Mouse (Mus musculus) liver, embryonic 16.5 days (tissue): ENCODE measurements at regions not wholly inside any gene's neighbourhood (a gene's known extent, or its start where the extent isn't known, plus 50 kb on each side); places are given as distances from the start of the nearest gene placed in this dataset.

ENCODE experiments used
- ATAC-seq: fragments of 200-750 bp; cut with Nextera tagmentation; 2 replicates; pipeline ENCODE4 v1.8.0; 2017; ENCODE audit warnings: low read depth, mild to moderate bottlenecking, moderate number of reproducible peaks, moderate library complexity
- H3K27ac ChIP-seq: fragments of 300-500 bp; sonication (generic); 2 replicates; pipeline ENCODE4 v1.5.1; 2014; ENCODE audit warnings: mild to moderate bottlenecking, low read length
- H3K27me3 ChIP-seq: fragments of 300-500 bp; sonication (generic); 2 replicates; pipeline ENCODE4 v1.6.1; 2014; ENCODE audit warnings: low read depth, low read length, mixed read lengths; ENCODE audit not compliant: control insufficient read depth, insufficient read depth
- H3K36me3 ChIP-seq: fragments of 300-500 bp; sonication (generic); 2 replicates; pipeline ENCODE4 v1.6.1; 2014; ENCODE audit warnings: mild to moderate bottlenecking; ENCODE audit not compliant: control insufficient read depth, insufficient read depth
- H3K4me1 ChIP-seq: fragments of 300-500 bp; sonication (generic); 2 replicates; pipeline ENCODE4 v1.6.1; 2014; ENCODE audit warnings: low read depth, low read length, mixed read lengths; ENCODE audit not compliant: control insufficient read depth
- H3K4me2 ChIP-seq: fragments of 300-500 bp; sonication (generic); 2 replicates; pipeline ENCODE4 v1.6.1; 2014; ENCODE audit warnings: low read depth, low read length, mixed read lengths
- H3K4me3 ChIP-seq: fragments of 300-500 bp; sonication (generic); 2 replicates; pipeline ENCODE4 v1.5.1; 2014; ENCODE audit warnings: low read depth, mild to moderate bottlenecking, low read length
- H3K9ac ChIP-seq: fragments of 300-500 bp; sonication (generic); 2 replicates; pipeline ENCODE4 v1.6.1; 2014; ENCODE audit warnings: low read depth, low read length
- H3K9me3 ChIP-seq: fragments of 300-500 bp; sonication (generic); replicated peaks from 2 replicates; pipeline ENCODE4 v1.6.1; 2016; ENCODE audit warnings: low read length; ENCODE audit not compliant: control insufficient read depth
- WGBS: fragments of 180-500 bp; shearing (Covaris S2); extraction: QIAGEN DNeasy Blood & Tissue Kit; methylation state at CpG from one replicate; pipeline ENCODE4 v1.1.7; 2014; ENCODE audit not compliant: insufficient replicate concordance; 5-methylcytosine and 5-hydroxymethylcytosine counted together

DNA sequence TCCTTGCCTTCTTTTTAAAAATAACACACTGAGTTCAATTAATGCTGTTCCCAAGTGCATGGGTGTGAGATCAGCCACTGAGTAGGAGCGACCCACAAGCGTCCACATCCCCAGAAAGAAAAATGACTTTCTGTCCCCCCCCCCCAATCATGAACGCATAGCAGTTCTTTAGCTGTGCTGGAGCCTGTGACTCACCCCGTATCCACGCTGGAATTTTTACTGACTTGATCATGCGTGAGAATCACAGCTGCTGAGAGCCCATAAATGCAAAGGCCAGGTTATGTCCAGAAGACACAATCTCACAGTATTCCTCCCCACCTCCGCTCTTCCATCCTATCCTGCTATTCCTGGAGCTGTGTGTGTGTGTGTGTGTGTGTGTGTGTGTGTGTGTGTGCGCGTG lies 53.3 kb downstream of the Fos start:
- Histone ChIP-seq H3K27me3 (no peaks in the 10 kb centered on the region), H3K9me3 (no peaks in the 10 kb centered on the region), H3K4me2 (no peak overlapping the region), H3K27ac (no peak overlapping the region), H3K4me1 (no peaks in the 10 kb centered on the region), H3K9ac (no peak overlapping the region), H3K4me3 (no peak overlapping the region), H3K36me3 (no peaks in the 10 kb centered on the region)
- 80% methylated on average over 9 of the region's 9 CpGs for WGBS
- ATAC-seq, result no peak

DNA sequence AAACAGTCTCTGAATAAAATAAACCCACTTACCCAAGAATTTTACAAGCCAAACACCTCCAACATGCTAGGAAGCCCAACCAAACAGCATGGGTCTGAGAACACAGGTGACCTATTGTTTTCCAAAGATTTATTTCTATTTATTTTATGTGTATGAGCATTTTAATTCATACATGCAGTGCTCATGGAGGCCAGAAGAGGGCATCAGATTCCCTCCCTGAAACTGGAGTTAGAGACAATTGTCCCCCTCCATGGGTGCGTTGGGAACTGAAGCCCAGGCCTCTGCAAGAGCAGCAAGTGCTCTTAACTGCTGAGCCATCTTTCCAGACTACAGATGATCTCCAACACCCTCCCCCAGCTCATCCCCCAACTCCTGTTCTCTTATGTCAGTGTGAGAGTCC lies 57.9 kb downstream of the Fos start:
- no peaks in the 10 kb centered on the region for H3K4me1 ChIP-seq
- peak overlapping the region; percentile 70 for H3K27ac ChIP-seq
- no peaks in the 10 kb centered on the region for H3K27me3 ChIP-seq
- no peak for ATAC-seq
- H3K9me3 ChIP-seq, result no peaks in the 10 kb centered on the region
- no peak overlapping the region for H3K9ac ChIP-seq
- no peak overlapping the region for H3K4me2 ChIP-seq
- WGBS, result 62% methylated on average over 1 of the region's 1 CpGs
- no peaks in the 10 kb centered on the region for H3K36me3 ChIP-seq
- no peak overlapping the region for H3K4me3 ChIP-seq

GRCm38 (mm10) chr12:85532221-85532612 lies 58.5 kb downstream of the Fos start:
- Histone ChIP-seq H3K4me3 (no peak overlapping the region), H3K9ac (no peak overlapping the region), H3K9me3 (no peaks in the 10 kb centered on the region), H3K4me1 (no peaks in the 10 kb centered on the region), H3K27me3 (no peaks in the 10 kb centered on the region), H3K4me2 (0 out of 2 replicates have a peak overlapping the region, but pooled peaks have one; percentile 15), H3K27ac (peak overlapping the region; percentile 70), H3K36me3 (no peaks in the 10 kb centered on the region)
- no peak for ATAC-seq
- 61% methylated on average over 3 of the region's 3 CpGs for WGBS

GRCm38 (mm10) chr12:85532613-85533460 lies 59.1 kb downstream of the Fos start:
- no peaks in the 10 kb centered on the region for H3K27me3 ChIP-seq
- H3K4me2 ChIP-seq, result 0 out of 2 replicates have a peak overlapping the region, but pooled peaks have one; percentile 1
- no peak overlapping the region for H3K9ac ChIP-seq
- H3K27ac ChIP-seq, result peak overlapping the region; percentile 70
- peak; percentile 59 for ATAC-seq
- no peaks in the 10 kb centered on the region for H3K9me3 ChIP-seq
- no peak overlapping the region for H3K4me3 ChIP-seq
- H3K36me3 ChIP-seq, result no peaks in the 10 kb centered on the region
- no peaks in the 10 kb centered on the region for H3K4me1 ChIP-seq
- WGBS, result 19% methylated on average over 14 of the region's 14 CpGs

DNA sequence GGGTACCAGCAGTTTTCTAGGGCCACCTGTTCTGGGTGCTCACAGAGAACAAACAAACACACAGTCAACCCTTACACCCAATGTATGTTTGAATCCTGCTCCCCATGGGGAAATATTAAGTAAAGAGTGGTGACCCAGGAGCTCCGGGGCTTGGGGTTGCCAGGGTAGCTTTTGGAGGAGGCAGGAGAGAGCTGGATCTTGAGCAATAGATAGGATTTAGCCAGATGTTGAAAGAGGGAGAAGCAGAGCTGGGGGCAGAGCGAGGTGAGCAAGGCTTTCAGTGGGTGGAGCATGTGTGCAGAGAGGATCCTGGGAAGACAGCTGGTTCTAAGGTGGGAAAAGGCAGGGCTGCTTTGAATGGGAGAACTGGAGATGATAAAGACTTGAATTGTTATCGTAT lies 59.9 kb downstream of the Fos start:
- no peak for ATAC-seq
- Histone ChIP-seq H3K4me1 (no peaks in the 10 kb centered on the region), H3K4me2 (no peak overlapping the region), H3K9me3 (no peaks in the 10 kb centered on the region), H3K36me3 (no peaks in the 10 kb centered on the region), H3K4me3 (no peak overlapping the region), H3K27me3 (no peaks in the 10 kb centered on the region), H3K27ac (peak overlapping the region; percentile 62), H3K9ac (no peak overlapping the region)
- WGBS, result 51% methylated on average over 3 of the region's 3 CpGs

- Histone ChIP-seq H3K27me3 (no peaks in the 10 kb centered on the region; the same call in 1 of the 2 replicates), H3K4me3 (no peak overlapping the region), H3K36me3 (no peaks in the 10 kb centered on the region), H3K9me3 (no peaks in the 10 kb centered on the region), H3K9ac (no peak overlapping the region), H3K4me2 (no peak overlapping the region), H3K27ac (no peak overlapping the region), H3K4me1 (no peaks in the 10 kb centered on the region; the same call in 1 of the 2 replicates)
- 23% methylated on average over 7 of the region's 7 CpGs for WGBS
- no peak for ATAC-seq
Observed at GRCm38 (mm10) chr12:85539423-85539822, 59.4 kb upstream of the Jdp2 start.

- no peak overlapping the region for H3K4me3 ChIP-seq
- WGBS, result 36% methylated on average over 3 of the region's 3 CpGs
- H3K36me3 ChIP-seq, result no peaks in the 10 kb centered on the region
- peak; percentile 41; the same call in 1 of the 2 replicates for ATAC-seq
- H3K27ac ChIP-seq, result no peak overlapping the region
- no peaks in the 10 kb centered on the region for H3K9me3 ChIP-seq
- no peak overlapping the region for H3K4me2 ChIP-seq
- no peaks in the 10 kb centered on the region; the same call in 1 of the 2 replicates for H3K4me1 ChIP-seq
- H3K27me3 ChIP-seq, result no peaks in the 10 kb centered on the region; the same call in 1 of the 2 replicates
- H3K9ac ChIP-seq, result no peak overlapping the region
Observed at GRCm38 (mm10) chr12:85541153-85541552, 57.7 kb upstream of the Jdp2 start.

DNA sequence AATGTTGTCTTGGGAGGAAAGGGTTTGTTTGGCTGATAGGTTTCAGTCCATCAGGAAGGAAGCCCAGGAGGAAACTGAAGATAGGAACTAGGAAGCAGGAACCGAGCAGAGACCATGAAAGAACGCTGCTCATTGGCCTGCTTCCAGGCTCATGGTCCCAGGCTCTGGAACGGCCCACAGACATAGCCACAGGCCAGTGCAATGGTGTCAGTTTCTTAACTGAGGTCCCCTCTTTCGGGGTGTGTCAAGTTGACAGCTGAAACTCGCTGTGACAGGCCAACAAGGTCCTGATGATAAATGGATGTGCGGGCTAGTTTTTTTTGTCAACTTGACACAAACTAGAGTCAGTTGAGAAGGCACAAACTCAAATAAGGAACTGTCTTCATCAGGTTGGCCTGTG lies 55.9 kb upstream of the Jdp2 start:
- ATAC-seq, result no peak
- no peak overlapping the region for H3K9ac ChIP-seq
- 34% methylated on average over 6 of the region's 6 CpGs for WGBS
- no peaks in the 10 kb centered on the region; the same call in 1 of the 2 replicates for H3K27me3 ChIP-seq
- H3K9me3 ChIP-seq, result no peaks in the 10 kb centered on the region
- H3K4me1 ChIP-seq, result no peaks in the 10 kb centered on the region; the same call in 1 of the 2 replicates
- no peak overlapping the region for H3K27ac ChIP-seq
- no peak overlapping the region for H3K4me3 ChIP-seq
- no peak overlapping the region for H3K4me2 ChIP-seq
- H3K36me3 ChIP-seq, result no peaks in the 10 kb centered on the region

DNA sequence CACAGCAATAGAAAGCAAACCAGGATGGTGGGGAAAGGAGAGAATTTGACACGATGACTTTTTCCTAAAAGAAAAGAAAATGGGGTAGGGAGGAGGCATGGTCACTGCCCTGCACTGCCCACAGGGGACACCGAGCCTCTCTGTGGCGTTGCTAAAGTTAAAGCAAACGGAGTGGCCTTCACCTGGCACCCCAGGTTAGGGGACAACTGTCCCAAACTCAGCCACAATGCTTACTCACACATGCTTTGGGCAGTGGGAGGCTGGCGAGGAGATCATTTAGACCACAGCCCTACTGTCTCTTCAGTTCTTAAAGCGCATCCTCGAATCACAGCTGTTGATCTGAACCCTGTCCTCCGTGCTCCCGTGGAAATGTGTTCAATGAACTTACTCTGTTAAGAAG lies 55.3 kb upstream of the Jdp2 start:
- ATAC-seq, result no peak

More for the DNA sequence above, 55.3 kb upstream of the Jdp2 start:
- no peak overlapping the region for H3K4me2 ChIP-seq
- no peaks in the 10 kb centered on the region for H3K9me3 ChIP-seq
- no peaks in the 10 kb centered on the region; the same call in 1 of the 2 replicates for H3K27me3 ChIP-seq
- WGBS, result 66% methylated on average over 9 of the region's 9 CpGs
- H3K4me1 ChIP-seq, result no peaks in the 10 kb centered on the region; the same call in 1 of the 2 replicates
- no peak overlapping the region for H3K27ac ChIP-seq
- no peak overlapping the region for H3K4me3 ChIP-seq
- no peak overlapping the region for H3K9ac ChIP-seq
- H3K36me3 ChIP-seq, result no peaks in the 10 kb centered on the region
